Mouse (Mus musculus) forelimb bud, embryonic 11.5 days (tissue): ENCODE measurements around the gene Cntn5.
"Not testable (repeated sequence)": the region's sequence is repeated elsewhere in the genome, so short reads cannot be mapped to it uniquely, and the experiment has no call there.

ENCODE experiments used
- DNase-seq: peaks from one replicate; pipeline ENCODE4 v3.0.0-alpha.2; 2012; ENCODE audit warnings: low read depth, low spot score

The Cntn5 gene

DNA sequence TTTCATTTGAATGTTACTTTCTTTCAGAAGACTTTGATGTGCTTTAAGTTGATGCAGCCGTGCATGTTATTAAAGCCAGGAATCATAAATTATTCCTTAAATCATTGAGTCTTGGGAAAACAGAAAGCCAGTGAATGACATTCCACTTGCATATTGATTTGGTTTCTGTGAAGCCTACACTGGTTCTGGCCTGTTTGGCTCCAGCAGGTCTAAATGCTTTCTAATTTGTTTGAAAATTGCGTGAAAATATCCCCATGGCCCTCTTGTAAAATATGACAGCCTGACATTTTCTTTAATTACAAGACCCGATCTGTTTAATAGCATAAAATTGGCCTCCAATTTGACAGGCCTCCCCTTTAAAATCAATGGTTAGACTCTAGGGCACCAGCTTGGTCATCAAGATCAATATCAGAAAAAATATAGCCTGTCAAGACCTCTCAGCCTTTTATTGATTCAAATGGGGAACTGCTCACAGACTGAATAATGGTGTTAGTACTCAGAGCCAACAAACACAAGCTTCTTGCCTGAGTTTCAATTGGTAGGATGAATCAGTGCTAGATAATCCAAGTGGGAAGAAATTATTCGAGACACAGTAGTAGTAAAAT lies 247.3 kb downstream of the Cntn5 start:
- DNase-seq: peak; percentile 1

GRCm38 (mm10) chr9:10650632-10651031 lies 253.9 kb downstream of the Cntn5 start:
- DNase-seq: no peak

DNA sequence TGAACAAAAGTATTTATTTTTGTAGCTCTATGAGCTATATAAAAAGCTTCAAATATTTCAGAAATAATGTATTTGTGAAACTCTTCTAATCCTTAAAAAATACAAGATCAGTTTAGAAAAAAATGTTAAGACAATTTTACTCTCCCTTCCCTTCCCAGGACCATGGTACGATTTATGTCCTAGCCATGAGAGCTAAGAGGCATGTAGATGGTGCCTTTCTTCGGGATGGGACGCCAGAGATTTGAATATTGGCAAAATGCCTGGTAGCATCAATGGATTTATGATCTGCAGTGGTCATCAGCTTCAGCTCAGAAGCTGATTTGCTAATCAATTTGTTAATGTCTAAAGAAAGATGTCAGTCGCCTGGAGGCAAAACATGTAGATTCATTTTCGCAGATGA lies 258.6 kb downstream of the Cntn5 start:
- no peak for DNase-seq

GRCm38 (mm10) chr9:10645045-10645830 lies 259.3 kb downstream of the Cntn5 start:
- DNase-seq: no peak

DNA sequence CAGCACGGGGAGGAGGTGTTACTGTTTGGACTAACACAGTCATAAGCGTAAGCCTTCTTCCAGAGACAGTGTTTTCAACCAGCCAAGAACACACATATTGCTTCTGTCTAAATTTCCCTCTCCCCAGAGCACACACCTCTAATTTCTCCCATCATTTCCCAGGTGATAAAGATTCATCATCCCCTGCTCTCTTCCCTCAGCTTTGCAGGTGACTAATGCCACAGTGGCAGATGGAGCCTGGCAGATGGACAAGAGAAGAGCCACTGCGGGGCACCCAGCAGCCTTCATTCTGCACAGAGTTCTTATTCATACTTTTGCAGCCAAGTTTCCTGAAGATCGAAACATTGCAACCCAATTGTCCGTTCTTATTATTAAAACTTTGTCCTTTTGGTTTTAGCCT lies 286.5 kb downstream of the Cntn5 start:
- no peak for DNase-seq

GRCm38 (mm10) chr9:10575346-10576241 lies 329.0 kb downstream of the Cntn5 start:
- no peak for DNase-seq

- DNase-seq: peak; percentile 35
These were observed 334.7 kb downstream of the Cntn5 start for GRCm38 (mm10) chr9:10569830-10570229.

- not testable (repeated sequence) for DNase-seq
These were observed 363.7 kb downstream of the Cntn5 start for GRCm38 (mm10) chr9:10540877-10541276.

DNA sequence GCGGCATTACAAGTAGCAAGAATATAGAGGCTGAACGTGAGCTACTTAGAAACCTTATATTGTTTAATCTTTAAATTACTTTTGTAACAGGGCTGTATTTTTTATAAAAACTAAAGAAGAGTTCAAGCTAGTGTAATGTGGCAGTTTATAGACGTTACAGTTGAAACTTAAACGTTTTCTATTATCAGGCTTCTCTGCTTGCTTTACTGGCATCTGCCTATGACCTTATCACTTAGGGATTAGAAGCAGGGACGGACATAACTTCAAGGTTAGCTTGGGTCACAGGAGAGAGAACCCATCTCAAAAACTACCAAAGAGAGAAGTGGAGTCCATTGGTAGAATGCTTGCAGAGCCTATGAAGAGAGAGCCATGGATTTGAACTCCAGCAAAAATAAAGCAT lies 372.3 kb downstream of the Cntn5 start:
- DNase-seq: no peak

GRCm38 (mm10) chr9:10531087-10531486 lies 373.5 kb downstream of the Cntn5 start:
- no peak for DNase-seq

DNA sequence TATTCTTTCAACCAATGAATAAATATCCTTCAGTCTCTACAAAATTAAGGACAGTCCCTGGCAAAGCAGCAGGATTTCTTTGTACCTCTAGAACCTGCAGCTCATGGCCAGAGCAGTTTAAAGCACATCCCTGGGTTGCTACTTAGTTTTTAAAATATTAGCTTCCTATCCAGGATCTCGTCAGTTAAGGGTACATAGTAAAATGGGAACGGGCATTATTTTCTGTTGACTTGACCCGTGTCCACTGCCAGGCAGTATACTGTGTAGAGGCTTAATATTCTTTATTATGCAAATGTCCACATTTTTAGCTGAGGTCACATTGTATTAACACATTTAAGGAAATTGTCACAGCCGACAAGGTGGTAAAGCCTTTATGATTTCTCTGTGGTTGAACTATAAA lies 375.0 kb downstream of the Cntn5 start:
- no peak for DNase-seq

GRCm38 (mm10) chr9:10529113-10529512 lies 375.5 kb downstream of the Cntn5 start:
- DNase-seq: peak; percentile 20

DNA sequence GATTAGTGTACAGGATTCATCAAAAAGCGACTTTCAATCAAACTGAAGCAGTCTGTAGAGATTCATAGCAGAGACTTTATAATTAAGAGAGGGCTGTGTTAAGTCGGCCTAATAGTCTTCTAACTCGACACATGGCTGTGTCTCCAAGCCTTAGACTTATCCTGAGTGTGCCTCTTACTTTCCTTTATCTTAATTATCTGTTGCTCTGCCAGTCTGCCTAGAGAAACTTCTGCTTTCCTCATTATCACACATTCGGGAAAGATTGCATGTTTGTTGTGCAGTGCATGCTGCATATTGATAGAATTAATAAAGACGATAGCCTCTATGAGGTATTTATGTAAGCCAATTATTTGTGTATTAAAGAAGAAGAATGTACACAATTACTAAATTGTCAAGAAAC lies 375.9 kb downstream of the Cntn5 start:
- DNase-seq: no peak

GRCm38 (mm10) chr9:10525915-10526667 lies 378.5 kb downstream of the Cntn5 start:
- no peak for DNase-seq

DNA sequence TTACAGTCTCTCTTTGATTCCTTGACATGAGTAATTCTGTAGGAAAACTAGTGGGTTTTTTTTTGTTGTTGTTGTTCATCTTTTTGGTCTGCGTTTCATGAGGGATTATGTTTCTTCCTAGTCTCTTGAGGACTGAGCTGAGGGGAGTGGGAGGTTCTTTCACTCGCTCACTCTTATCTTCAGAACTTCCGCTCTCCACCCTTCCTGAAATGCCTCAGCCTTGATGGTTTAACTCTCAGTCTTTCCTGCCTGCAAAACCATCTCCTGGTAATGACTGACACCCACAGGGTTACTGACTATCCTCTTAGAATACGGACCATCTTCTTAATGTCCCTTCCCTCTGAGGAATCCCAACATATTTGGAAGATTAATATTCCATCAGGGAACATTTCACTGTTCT lies 382.0 kb downstream of the Cntn5 start:
- no peak for DNase-seq

- peak; percentile 4 for DNase-seq
These were observed 383.5 kb downstream of the Cntn5 start for GRCm38 (mm10) chr9:10521054-10521453.

- DNase-seq: no peak
These were observed 412.3 kb downstream of the Cntn5 start for GRCm38 (mm10) chr9:10492243-10492642.

DNA sequence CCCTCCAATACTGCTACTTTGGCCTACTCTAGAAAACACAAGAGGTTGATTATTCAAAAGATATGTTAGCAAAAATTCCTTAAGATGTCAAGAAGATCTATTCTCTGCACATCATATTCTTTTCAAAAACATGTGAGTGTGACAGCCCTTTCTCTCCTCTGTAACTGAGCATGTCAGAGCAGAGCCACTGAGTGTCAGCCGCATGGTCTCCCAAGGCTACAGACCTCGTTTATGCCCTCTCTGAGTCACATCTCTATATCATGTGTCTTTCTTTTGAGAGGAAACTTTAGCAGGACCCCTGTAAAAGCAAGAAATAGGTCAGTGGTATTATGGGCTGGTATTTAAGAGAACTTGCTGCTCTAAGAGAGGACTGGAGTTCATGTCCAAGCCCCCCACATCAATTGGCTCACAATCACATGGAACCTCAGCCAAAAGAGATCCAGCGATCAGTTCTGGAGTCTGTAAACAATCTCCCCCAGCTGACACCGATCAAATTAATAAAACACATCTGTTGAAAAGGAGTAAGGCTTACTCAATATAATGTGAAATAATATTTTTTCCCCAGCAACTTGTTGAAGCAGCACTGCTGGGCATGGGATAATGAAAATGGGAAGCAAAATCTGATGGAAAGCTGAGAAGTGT lies 433.0 kb downstream of the Cntn5 start:
- no peak for DNase-seq

GRCm38 (mm10) chr9:10464758-10465157 lies 439.8 kb downstream of the Cntn5 start:
- no peak for DNase-seq

- no peak for DNase-seq
These were observed 446.7 kb downstream of the Cntn5 start for GRCm38 (mm10) chr9:10457900-10458299.

DNA sequence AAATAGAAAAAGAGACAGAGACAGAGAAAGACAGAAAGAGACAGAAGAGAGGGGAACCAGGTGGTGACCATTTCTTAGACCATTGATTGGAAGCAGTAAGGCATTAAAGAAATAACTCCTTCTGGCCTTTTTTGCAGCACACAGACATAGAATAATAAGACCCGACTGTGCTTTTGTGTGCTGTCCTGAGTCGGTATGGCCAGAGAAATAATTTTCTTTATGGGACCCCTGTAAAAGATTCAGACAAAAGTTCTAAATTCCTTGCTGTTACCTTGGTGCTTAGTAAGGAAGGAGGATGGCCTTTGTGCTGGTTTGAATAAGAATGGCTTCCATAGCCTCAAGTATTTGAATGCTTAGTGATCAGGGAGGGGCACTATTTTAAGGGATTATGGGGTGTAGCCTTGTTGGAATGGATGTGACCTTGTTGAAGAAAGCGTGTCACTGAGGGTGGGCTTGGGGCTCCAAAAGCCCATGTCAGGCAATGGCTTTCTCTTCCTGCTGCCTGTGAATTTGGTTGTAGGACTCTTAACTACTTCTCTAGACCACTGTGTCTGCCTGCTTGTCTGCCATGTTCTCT lies 455.5 kb downstream of the Cntn5 start:
- no peak for DNase-seq
